Mouse (Mus musculus) bone marrow macrophage, adult 2 months (primary cell): Measurements from ENCODE around the gene Gadl1. TPM values are rescaled to one million over a fixed set of nuclear protein-coding genes. Genes with fewer than 3 reads are reported as not detected.

Source experiments
- H3K27ac ChIP-seq: 2 replicates; pipeline ENCODE4 v1.5.1; 2012; ENCODE audit warnings: low read depth, low read length; ENCODE audit not compliant: insufficient read depth
- H3K4me1 ChIP-seq: 2 replicates; pipeline ENCODE4 v1.6.1; 2012; ENCODE audit warnings: low read length; ENCODE audit not compliant: control insufficient read depth, insufficient read depth
- H3K4me3 ChIP-seq: 2 replicates; pipeline ENCODE4 v1.5.1; 2012; ENCODE audit warnings: mild to moderate bottlenecking, low read length, moderate library complexity; ENCODE audit not compliant: insufficient read depth
- CTCF ChIP-seq: IDR thresholded peaks from 2 replicates; pipeline ENCODE4 v1.5.1; 2012; ENCODE audit warnings: low read depth, mild to moderate bottlenecking, low read length, moderate library complexity
- POLR2A ChIP-seq: IDR thresholded peaks from 2 replicates; pipeline ENCODE4 v1.6.1; 2012; ENCODE audit warnings: mild to moderate bottlenecking, low read depth, low read length, borderline replicate concordance
- polyA plus RNA-seq: library from polyadenylated mRNA; stranded (reverse); fragments of >200 nt; gene quantifications from 2 replicates; pipeline ENCODE4 v1.2.4, GENCODE M21; 2012; ENCODE audit not compliant: missing spikeins, insufficient read depth, insufficient read length

Gadl1 gene
- polyA plus RNA-seq, 1 experiment = not detected

DNA sequence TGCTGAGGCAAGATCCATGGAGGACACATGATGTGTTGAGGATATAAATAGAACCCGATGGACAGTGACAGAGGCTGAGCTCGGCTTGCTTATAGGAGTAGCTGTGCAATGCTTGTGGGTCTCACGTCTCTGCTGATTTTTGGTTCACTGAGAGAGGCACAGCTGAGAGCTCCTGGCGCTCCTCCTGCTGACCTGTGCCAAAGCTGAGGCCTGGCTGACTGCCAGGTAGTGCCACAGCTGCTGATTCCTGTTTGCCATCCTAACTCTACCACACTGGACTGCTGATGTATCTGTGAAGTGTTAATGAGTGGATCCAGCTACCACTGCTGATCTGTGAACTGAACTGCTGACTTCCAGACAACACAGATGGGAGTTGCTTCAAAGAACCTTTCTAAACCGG is 21.7 kb upstream of the Gadl1 start:
- H3K4me3 ChIP-seq = no peak overlapping the region
- TF ChIP-seq POLR2A (no peak), CTCF (no peak)
- no peaks in the 10 kb centered on the region for H3K4me1 ChIP-seq
- H3K27ac ChIP-seq = no peak overlapping the region

- Histone ChIP-seq H3K27ac (no peak overlapping the region), H3K4me1 (no peaks in the 10 kb centered on the region), H3K4me3 (no peak overlapping the region)
- TF ChIP-seq POLR2A (no peak), CTCF (no peak)
These were observed 16.1 kb upstream of the Gadl1 start for GRCm38 (mm10) chr9:115893131-115893530.

DNA sequence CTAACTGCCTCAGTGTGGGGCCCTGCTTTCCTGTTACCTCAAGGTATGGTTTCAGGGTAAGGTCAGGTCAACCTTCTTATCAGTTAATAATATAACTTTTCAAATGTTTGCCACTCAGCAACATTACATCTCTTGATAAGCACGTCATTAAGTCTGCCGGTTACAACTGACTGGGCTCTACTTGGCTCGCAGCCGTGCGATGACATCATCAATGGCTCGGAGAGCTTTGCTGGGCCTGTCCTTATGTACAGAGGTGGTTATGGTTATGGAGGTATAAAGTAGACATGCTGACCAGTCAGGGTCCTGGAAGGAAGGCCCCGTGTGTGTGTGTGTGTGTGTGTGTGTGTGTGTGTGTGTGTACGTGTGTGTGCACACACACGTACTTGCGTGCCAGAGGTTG is 15.3 kb upstream of the Gadl1 start:
- Histone ChIP-seq H3K4me3 (no peak overlapping the region), H3K4me1 (no peaks in the 10 kb centered on the region), H3K27ac (no peak overlapping the region)
- TF ChIP-seq POLR2A (no peak), CTCF (no peak)

- TF ChIP-seq POLR2A = no peak
- TF ChIP-seq CTCF = no peak
- no peak overlapping the region for H3K4me3 ChIP-seq
- no peaks in the 10 kb centered on the region for H3K4me1 ChIP-seq
These were observed 930 bp upstream of the Gadl1 start for GRCm38 (mm10) chr9:115908325-115908724.

DNA sequence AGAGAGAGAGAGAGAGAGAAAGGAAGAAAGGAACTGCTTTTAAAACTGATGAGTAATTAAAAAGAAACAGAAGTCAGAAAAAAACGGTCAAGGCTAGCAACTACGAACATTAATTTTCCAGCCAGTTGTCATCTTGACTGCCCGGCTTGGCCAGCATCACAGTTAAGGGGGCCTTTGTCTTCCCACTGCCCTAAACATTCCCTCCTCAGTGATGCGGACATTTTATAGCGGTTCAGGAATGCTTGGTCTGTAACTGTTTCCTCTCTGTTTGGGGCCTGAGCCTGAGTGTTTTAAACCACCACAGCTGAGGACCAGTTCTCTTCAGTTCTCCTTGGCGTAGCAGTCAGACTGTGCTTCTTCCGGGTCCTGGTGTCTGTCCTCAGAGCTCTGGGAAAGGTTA is 4.8 kb downstream of the Gadl1 start:
- Histone ChIP-seq H3K4me1 (no peaks in the 10 kb centered on the region), H3K27ac (no peak overlapping the region)
- no peak for TF ChIP-seq POLR2A
- TF ChIP-seq CTCF = no peak

More at GRCm38 (mm10) chr9:115908325-115908724, 930 bp upstream of the Gadl1 start:
- no peak overlapping the region for H3K27ac ChIP-seq

GRCm38 (mm10) chr9:115915586-115916270 is 6.5 kb downstream of the Gadl1 start:
- Histone ChIP-seq H3K4me1 (no peaks in the 10 kb centered on the region), H3K4me3 (no peak overlapping the region), H3K27ac (no peak overlapping the region)
- no peak for TF ChIP-seq CTCF
- TF ChIP-seq POLR2A = no peak

More for the DNA sequence above, 4.8 kb downstream of the Gadl1 start:
- no peak overlapping the region for H3K4me3 ChIP-seq

- no peak for TF ChIP-seq POLR2A
- no peak for TF ChIP-seq CTCF
- no peak overlapping the region for H3K4me3 ChIP-seq
- no peaks in the 10 kb centered on the region for H3K4me1 ChIP-seq
- H3K27ac ChIP-seq = no peak overlapping the region
These were observed 10.5 kb downstream of the Gadl1 start for GRCm38 (mm10) chr9:115919736-115920135.

- no peak for TF ChIP-seq POLR2A
- no peak for TF ChIP-seq CTCF
These were observed 13.4 kb downstream of the Gadl1 start for GRCm38 (mm10) chr9:115922662-115923061.

DNA sequence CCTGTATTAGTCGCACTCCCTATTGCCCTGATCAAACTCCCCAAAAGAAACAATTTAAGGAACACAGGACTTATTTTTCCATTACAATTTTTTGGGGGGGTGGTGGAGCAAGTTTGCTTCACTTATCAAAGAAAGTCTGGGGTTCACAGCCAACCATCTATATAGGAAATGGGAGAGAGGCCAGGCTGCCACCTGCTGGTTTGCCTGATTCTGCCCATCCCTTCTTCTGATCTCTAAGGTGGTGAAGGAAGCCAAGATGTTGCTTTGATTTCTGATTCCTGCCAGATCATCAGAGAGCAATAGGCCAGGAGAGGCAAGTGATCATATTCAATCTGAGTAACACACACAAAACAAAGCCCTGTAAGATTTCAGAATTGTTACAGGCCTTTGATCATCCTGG is 14.8 kb downstream of the Gadl1 start:
- TF ChIP-seq POLR2A = no peak
- TF ChIP-seq CTCF = no peak
- no peaks in the 10 kb centered on the region for H3K4me1 ChIP-seq
- no peak overlapping the region for H3K4me3 ChIP-seq
- no peak overlapping the region for H3K27ac ChIP-seq

More at GRCm38 (mm10) chr9:115922662-115923061, 13.4 kb downstream of the Gadl1 start:
- Histone ChIP-seq H3K4me3 (no peak overlapping the region), H3K27ac (no peak overlapping the region), H3K4me1 (no peaks in the 10 kb centered on the region)

GRCm38 (mm10) chr9:115931803-115932202 is 22.5 kb downstream of the Gadl1 start:
- no peaks in the 10 kb centered on the region for H3K4me1 ChIP-seq
- TF ChIP-seq CTCF (no peak), POLR2A (no peak)
- no peak overlapping the region for H3K4me3 ChIP-seq
- H3K27ac ChIP-seq = no peak overlapping the region

GRCm38 (mm10) chr9:115932741-115933140 is 23.5 kb downstream of the Gadl1 start:
- H3K4me3 ChIP-seq = no peak overlapping the region
- TF ChIP-seq POLR2A (no peak), CTCF (no peak)
- H3K27ac ChIP-seq = no peak overlapping the region
- H3K4me1 ChIP-seq = no peaks in the 10 kb centered on the region
